Mouse (Mus musculus) ovary, postnatal 10 days (tissue): ENCODE data around the gene Npdc1.
"Not testable (repeated sequence)": the region's sequence is repeated elsewhere in the genome, so short reads cannot be mapped to it uniquely, and the experiment has no call there.

Source experiments
- DNase-seq: peaks from one replicate; pipeline ENCODE4 v3.0.0; 2022; ENCODE audit warnings: low spot score

Gene Npdc1

DNA sequence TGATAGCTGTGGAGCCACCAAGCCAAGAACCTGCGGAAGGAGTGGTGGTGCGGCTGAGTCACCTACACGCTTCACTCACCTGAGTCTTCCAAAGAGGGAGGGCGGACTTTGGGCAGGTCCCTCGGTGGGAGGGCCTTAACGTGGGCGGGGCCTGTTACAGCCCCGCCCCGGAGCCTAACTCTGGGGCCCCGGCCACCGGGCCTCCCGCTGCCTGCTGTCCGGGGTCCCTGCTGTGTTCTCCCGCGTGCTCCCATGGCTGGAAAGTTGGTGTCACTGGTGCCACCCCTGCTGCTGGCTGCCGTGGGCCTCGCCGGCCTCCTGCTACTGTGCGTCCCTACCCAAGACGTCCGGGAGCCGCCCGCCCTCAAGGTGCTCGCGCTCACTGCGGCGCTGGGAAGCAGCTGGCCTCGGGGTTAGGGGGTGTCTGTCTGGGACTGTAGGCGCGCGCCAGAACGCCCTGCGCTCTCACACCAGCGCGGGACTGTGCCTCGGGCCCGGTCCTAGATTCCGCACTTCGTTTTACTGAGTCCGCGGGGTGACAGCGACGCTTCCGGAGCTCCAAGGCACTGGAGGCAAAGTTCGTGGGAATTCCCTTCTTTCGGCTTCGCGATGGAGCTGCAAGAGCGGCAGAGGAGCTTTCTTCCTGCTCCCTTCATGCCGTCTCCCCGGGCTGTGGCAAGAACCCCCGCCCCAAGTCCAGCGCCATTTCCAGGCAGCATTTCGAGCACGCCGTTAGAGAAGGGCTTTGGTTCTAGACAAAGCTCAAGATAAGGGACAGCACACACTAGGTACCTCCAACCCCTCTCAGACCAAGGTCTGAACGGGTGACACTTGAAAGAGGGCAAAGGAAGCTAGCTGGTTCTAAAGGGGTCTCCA lies 3.2 kb upstream of the Npdc1 start, which contains the start of gene Entpd2:
Gene Entpd2, plus strand, starts transcription at position 154 of the 876 bp plus-strand sequence.
- no peak for DNase-seq

DNA sequence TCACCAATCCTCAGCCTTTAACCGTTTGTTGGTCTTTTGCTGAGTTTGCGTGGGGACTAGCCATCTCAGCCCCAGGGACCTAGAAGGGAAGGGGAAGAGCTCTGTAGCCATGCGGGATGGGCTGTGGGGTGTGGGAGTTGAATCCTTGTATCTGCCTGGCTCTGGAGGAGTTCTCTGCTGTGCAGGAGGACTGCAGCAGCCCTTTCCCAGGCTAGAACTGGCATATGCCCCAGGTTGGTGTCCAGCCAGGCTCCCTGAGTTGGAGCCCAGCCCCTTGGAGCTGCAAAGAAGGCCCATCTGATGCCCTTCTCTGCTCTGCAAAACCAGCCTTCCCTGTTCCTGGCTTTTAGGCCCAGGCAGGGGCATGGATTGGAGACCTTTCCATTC lies 2.6 kb upstream of the Npdc1 start:
- no peak for DNase-seq

DNA sequence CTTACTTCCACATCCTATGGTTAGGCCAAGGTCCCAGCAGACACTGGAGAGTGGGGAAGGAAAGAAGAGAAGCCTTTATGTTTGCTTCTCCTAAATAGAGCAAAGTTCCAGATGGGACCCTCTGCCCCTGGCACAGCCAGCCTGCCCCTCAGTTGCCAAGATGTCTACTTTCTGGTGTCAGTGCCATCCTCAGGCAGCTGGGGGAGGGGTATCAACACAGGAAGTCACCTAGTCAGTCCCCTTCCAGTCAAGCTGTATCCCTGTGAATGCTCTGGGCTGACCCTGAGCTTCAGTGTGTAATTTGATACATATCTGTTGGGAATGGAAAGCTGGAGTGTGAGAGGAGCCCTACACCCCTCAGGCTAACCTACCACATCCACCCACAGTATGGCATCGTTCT lies 2.1 kb upstream of the Npdc1 start:
- no peak for DNase-seq

DNA sequence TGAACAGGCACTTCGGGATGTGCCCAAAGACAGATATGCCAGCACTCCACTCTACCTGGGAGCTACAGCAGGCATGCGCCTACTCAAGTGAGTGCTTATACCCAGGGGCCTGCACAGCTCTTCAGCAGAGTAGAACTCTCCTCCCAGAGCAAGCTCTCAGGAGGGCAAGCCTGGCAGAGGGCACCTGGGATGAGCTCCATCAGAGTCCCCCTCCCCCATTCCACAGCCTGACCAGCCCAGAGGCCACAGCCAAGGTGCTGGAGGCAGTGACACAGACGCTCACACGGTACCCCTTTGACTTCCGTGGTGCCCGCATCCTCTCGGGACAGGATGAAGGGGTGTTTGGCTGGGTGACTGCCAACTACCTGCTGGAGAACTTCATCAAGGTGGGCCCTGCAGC lies 1.1 kb upstream of the Npdc1 start:
- no peak for DNase-seq

DNA sequence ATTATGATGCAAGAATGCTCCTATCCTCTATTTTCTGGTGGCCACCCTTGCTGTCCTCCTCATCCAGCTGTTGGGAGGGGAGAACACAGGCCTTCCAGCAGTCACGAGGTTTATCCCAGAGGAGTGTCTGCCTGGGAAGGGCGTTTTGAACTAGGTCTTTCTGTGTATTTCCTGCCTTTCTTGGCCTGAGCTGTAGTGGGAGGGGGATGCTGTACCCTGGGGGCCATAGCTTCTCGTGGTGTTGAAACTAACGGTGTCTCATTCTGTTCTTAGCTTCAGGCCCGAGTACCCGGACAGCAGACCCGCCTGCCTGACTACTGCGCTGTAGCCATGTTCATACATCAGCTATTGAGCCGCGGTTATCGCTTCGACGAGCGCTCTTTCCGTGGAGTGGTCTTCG lies 1.1 kb downstream of the Npdc1 start:
- DNase-seq = no peak

DNA sequence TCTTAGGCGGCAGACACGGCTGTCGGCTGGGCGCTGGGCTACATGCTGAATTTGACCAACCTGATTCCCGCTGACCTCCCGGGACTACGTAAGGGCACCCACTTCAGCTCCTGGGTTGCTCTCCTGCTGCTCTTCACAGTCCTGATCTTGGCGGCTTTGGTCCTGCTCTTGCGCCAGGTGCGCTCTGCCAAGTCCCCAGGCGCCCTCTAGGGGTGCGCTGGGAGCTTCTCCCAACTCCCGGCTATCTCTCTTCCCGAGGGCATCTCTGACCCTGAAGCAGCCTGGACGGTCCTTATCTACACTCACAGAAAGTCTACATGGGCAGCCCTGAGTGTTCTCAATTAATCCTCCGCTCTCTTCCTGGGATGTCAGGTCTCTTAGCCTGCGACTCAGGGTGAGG lies 1.6 kb downstream of the Npdc1 start:
- DNase-seq = no peak

DNA sequence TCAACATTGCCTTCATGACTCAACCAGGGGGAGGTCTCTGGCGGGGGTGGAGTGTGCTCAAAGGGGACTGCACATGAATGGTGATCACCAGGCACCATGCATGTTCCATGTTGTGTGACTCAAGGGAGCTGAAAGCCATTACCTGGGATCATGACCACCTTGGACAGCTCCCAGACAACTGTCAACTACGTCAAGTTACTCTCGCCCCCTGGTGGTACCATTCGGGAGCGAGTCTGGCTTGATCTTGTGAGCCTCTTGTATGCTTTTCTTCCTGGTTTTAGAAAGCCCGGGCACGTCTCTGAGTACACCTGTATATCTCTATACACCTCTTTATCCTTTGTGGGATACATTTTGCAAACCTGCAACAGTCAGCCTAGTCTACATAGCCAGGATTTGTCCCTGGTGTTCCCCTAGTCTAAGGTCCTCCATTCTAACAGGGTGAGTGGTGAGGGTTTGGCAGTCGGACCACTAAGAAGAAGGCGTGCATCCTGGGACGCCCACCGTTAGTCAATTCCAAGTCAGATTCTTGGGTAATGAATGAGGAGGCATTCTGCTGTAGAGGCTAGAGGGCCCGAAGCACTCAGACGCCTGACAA lies 3.3 kb downstream of the Npdc1 start:
- DNase-seq = peak; percentile 46

DNA sequence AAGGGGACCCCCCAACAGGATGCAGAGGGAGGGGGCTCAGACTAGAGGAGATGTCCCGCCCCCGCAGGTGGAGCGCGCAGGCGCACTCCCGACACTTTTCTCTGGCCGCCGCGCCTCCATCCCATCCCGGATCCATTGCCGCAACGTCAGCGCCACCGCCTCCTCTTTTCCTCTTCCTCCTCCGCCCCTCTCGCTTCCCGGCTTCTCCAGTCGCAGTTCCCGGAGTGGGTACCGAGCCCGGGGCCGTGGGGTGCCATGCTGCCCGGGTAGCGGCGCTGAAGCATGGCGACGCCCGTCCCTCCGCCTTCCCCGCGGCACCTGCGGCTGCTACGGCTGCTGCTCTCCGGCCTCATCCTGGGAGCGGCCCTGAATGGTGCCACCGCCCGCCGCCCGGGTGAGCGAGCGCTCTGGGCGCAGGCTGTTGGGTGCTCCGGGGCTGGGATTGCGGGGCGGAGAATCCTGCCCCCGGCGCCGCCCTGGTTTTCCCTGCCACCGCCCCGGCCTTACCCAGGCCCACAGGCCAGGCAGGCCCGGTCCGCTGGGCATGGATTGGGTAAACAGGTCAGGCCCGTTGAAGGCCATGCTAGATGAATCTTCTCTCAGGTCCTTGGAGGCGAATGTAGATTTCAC lies 3.9 kb downstream of the Npdc1 start:
- peak; percentile 32 for DNase-seq

DNA sequence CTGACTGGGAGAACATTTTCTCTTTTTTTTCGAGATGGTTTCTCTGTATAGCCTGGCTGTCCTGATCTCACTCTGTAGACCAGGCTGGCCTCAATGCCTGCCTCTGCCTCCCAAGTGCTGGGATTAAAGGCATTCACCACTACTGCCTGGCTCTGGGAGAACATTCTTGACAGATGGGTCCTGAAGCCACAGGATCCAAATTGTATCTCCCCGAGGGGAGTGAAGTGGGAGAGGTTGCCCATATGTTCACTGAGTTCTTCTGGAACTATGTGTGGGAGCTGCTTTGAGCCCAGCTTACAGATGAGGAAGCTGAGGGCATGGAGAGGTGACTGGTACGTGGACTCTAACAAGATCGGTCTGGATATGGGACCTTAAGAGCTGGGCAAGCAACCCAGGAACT lies 4.8 kb downstream of the Npdc1 start:
- DNase-seq = no peak

DNA sequence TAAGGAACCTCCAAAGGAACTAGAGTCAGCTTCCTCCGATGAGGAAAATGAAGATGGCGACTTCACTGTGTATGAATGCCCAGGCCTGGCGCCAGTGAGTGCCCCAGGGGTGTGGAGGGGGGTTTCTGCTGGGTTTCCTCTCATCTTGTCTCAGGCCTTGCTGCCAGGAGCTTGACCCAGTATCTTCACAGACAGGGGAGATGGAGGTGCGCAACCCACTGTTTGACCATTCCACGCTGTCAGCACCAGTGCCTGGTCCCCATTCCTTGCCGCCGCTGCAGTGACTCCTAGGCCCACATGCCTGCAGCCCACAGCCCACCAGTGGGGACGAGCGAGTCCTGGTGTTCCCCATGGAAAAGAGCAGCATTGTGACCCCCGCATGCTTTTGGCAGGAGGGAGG lies 9.8 kb downstream of the Npdc1 start:
- no peak for DNase-seq

DNA sequence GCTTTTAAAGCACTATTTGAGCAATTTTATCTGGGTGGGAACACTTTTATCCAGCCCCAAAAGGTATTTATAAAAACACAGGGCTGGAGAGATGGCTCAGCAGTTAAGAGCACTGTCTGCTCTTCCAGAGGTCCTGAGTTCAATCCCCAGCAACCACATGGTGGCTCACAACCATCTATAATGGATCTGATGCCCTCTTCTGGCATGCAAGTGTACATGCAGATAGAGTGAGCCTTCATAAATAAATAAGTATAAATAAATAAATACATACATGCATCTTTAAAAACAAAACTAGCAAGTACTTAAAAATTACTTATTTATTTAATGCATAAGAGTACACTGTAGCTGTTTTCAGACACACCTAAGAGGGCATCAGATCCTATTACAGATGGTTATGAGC lies 14.3 kb downstream of the Npdc1 start:
- DNase-seq = not testable (repeated sequence)

DNA sequence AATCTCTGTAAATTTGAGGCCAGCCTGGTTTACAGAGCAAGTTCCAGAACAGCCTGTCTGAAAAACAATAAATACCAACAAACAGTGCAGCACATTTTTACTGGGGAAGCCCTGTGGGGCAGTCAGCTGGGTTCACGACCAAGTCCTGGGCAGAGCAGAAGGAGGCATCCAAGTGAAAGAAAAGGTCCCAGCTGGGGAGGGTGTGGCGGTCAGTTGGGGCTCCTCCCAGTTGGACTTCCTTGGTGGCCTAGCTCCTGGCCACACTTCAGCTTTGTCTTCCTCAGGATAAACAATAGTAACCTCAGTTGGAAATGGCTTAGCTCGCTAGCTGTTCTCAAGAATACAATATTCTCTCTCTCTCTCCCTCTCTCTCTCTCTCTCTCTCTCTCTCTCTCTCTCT lies 18.3 kb downstream of the Npdc1 start:
- no peak for DNase-seq

DNA sequence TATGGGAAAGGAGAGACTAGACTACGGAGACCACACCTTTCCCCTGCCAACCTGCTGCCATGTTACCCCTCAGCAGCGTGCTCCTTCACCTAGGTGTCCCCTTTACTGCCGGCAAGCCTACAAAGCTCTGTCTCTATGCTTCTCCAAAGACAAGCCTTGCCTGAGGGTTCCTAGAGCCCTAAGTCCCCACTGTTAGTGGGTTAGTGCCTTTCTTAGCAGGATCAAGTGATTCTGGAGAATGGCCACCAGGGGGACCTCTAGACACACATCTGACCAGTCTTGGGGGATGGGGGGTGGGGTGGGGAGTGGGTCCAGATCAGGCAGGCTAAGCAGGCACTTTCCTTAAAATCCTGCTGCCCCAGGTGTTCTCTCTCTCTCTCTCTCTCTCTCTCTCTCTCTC lies 22.7 kb downstream of the Npdc1 start:
- no peak for DNase-seq

DNA sequence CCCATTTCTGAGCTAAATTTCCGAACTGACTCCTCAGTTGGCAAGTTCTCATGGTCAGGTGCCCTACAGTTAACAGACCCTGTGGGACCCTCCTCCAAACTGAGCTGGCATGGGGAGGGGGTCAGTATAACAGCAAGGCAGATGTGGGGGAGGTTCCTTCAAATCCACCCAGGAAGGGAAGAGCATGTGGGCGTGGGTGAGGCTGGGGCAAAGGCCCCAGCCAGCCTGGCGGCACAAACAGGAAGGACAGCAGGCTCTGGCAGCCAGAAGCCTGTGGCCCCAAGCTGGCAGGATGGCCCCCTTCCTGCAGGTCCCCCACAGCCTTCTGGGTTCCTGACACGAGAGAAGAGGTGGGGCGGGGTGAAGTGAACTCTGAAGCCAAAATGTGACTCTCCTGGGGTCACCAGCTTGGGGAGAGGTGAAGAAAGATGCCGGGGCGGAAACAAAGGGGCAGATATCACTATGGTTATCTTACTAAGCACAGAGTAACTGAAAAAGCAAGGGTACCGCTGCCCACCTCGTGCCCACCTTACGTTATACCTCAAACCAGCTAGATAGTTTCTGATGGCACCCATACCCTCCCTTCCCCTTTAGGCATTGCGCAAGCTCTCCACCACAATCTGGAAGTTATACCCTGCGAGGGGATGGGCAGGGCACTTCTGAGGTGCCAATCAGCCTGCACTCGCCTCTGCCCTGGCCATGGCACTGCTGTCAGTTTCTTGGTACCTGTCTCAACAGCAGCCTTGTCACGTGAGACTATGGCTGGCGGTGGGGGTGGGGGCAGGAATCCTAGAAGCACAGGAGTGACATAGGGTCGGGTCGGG lies 23.6 kb downstream of the Npdc1 start, which contains the start of gene Fut7:
Gene Fut7, plus strand, starts transcription at position 681 of the 824 bp plus-strand sequence.
- DNase-seq = no peak

DNA sequence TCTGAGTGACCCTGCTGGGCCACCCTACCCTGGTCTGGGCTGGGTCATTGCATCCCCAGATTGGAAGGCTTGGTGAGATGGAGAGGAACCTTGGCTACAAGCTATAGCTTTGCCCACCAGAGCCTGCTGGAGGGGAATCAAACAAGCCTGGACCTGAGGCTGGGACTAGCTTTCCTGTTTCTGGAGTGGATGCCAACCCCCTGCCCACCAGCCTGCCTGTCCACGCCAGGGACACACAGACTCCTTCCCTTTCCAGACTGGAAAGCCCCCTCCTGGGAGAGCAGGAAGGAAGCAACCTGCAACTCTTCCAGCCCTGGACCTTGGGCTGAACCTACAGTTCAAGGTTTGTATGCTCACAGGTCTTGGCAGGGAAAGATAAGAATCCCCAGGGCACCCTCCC lies 24.5 kb downstream of the Npdc1 start:
- DNase-seq = no peak

DNA sequence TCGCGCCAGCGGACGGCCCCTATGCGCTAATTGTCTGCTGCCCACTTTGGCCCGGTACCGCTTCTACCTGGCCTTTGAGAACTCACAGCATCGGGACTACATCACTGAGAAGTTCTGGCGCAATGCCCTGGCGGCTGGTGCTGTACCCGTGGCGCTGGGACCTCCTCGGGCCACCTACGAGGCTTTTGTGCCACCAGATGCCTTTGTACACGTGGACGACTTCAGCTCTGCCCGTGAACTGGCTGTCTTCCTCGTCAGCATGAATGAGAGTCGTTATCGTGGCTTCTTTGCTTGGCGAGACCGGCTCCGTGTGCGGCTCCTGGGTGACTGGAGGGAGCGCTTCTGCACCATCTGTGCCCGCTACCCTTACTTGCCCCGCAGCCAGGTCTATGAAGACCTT lies 26.3 kb downstream of the Npdc1 start:
- DNase-seq = no peak

DNA sequence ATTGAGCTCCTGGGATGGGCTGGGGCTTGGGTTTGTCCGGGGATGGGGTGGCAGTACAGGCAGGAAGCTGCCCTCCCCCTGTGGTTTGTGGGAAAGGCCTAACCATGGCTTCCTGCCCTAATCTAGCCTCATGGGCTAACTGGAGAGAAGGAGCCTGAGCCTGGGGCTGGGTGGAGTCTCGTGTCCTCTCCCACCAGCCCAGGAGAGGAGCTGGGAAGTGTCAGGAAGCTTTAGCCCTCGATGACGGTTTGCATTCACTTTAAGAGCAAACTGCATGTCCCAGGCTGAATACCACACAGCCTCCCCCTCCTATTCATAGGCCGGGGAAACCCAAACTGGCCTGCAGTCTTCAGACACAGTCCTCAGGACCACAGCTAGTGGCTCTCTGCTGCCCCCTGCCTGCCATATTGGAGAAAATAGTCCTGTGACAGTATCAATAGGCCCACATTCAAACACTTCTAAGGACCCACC lies 27.6 kb downstream of the Npdc1 start:
- DNase-seq = peak; percentile 25

DNA sequence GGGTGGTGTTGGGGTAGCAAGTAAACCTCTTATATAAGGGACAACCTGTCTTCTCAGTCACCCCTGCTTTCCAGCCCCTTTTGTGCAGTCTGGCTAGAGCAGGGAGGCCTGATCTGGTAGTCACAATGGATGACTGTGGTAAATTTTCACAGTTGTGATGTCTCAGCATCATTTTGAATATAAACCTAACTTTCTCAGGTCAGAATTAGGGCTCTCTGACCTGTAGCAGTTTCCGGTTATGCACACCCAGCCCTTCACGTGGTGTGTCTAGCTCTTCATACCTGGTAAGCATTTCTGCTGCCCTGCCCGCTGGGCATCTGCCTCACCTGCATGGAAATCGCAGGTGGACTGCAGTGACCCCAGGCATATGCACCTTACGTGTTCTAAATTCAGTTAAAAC lies 28.1 kb downstream of the Npdc1 start:
- no peak for DNase-seq

DNA sequence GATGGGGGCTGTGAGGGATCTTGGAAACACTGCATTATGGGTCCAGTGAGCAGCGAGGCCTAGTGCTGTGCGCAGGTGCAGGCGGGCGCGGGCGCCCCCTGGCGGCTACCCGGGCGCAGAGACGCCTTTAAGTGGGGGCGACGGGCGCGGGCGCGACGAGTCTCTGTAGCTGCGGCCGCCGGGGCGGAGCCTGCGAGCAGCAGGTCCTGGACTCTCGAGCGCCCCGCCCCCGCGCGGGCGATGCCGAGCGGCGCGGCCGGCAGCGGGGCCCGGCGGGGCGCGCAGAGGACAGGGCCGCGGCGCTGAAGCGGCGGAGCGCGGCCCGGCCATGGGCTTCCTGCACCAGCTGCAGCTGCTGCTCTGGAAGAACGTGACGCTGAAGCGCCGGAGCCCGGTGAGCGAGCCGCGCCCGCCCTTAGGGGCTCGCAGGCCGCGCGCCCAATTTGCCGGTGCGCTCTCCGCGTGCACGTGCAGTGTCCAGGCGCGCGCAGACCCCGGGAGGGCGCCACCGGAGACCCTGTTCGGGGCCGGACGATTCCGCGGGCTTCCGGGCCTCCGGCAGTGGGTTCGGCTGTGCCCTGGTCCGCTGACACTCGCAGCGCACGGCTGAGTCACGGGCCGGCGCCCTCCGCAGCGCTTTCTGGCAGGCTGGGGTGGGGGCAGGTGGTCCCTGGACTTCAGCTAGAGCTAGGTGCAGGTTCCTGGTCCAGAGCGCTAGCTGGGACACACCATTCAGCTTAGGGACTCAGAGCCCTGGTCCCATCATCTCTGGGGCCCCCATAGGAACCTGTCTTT lies 29.5 kb downstream of the Npdc1 start, which contains the start of gene Abca2:
Gene Abca2, plus strand, starts transcription at position 262 of the 795 bp plus-strand sequence.
- peak; percentile 67 for DNase-seq

DNA sequence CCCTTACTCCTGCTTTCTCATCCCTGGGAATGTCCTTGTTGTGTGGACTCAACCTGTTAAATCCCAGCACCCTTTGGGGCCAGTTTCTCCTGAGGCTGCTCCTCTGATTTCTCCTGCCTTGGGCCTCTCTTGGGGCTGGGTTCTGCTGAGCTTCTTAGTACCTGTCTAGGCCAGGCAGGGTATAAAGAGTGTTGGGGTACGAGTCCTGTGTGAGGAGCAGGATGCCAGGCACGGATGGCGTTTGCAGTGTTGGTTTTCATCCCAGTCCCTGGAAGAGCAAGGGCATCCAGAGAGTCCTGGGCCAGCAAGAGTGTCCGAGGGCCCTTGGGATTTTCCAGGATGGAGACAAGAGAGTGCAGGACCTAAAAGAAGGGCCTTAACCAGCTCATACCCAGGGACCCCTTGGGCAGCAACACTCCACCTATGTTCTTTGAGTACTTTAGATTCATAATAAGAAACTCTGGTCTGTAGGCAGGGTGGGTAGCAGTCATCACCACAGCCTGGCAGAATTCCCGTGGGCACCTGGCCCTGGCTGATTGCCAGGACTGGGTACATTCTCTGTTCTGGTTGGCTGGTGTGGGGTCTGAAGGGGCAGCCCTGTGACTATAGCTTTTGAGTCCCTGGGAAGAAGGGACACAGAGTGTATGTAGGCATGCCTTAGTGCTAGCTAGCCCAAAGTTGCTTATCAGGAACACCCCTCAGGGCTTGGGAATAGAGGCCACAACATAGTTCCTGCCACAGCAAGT lies 30.5 kb downstream of the Npdc1 start:
- DNase-seq = no peak
